Mouse (Mus musculus) cerebellum, postnatal 25 days (tissue): ENCODE measurements at regions not wholly inside any gene's neighbourhood (a gene's known extent, or its start where the extent isn't known, plus 50 kb on each side); places are given as distances from the start of the nearest gene placed in this dataset.

Experiments
- DNase-seq, 2 experiments: peaks; one replicate each; pipeline ENCODE4 v3.0.0; 2021; ENCODE audit warnings: mixed read lengths in 2 of 2

DNA sequence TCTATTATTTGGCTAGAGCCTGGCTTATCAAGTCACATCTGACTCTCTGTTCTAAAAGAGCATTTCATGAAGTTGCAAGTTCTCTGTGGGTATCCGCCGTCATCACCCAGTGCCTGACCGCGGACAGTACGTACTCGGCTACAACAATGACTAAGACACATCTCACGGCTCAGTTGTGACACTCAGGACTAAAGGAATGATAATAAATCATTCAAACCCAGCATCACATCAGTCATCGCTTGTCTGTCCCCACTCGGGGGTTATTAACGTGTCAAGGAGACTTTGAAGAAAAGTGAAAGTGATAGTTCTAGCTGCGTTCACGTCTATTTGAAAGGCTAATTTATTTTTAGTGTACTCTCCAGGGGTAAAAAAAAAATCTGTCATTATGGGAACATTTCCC lies 61.4 kb upstream of the Map4k3 start:
- no peak for DNase-seq

DNA sequence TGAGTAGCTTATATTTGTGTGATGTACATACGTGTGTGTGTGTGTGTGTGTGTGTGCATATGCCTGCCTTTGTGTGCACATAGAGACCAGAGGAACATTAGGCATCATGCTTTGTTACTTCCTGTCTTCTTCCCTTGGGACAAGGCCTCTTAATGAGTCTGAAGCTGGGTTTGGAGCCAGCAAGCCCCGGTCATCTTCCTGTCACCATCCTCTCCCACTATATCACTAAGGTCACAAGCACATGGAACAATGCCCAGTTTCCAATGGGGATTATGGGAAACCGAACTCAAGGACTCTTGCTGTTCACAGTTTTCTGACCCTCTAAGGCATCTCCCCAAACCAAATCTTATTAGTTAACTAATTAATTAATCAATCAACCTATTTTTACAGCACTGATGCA lies 60.7 kb upstream of the Map4k3 start:
- DNase-seq: no peak

DNA sequence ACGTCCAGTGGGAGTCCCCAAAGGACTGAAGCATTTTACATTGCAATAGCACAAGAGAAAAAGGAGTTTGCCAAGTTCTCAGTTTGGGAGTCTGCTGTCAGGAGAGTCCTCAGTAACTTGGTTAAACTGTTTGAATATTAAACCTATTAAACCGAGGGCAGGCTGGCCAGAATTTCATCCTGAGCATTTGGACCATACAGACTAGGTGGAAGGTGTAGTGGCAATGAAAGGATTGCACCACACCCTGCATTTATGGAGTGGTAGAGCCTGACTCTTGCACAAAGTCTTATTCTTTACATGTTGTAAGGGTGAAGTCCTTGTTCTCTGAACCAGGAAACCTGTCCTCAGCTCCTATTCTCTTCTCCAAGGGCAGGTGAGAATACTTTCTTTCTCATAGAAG lies 58.6 kb upstream of the Map4k3 start:
- DNase-seq: no peak

DNA sequence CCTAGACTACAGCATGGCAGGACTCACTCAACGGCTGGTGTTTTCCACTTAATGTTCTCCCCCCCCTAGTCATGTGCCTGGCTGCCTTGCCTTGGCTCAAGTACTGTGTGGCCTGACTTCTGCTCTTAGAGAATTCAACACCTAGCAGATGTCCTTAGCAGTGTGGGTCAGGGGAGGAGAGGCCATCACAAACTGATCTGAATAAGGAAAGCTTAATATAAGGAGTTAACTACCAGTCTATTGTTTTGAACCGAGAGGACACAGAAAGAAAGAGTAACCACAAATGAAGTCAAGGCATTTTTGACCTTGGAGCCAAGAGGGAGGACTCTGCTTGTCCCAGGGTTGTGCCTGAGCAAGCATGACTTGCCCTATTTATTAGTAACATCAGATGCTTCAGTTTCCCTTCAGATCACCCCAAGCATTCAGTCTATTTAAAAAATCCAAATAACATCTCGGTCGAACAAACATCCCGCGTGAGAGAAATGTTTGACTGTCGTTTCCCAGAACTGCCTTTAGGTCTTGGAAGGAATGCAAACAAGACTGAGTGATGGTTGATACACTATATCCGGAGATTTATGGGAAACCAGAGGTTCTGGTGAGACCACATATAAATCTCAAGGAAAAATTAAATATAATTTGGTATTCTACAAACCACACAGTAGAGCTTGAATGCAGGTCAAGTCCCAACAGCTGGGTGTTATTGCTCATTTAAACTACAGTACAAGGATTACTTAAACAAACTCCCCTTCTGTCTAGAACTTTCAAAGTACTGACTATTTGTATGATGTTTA lies 58.0 kb upstream of the Map4k3 start:
- DNase-seq: no peak

DNA sequence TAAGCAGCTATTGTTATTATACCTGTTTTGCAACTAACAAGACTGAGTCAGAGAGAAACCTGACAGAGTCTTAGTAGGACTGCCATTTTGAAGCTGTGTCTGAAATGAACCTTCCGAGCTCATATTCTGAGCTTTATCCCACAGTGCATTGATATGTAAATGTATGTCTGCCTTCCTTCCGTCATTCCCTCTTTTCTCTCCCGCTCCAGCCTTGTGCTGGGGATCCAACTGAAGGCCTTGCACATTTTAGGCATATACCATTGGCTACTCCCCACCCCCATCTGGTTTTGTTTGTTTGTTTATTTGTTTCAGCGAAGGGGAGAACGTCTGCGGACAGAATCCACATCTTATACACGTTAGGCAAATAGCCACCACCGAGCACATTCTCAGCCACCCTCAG lies 57.2 kb upstream of the Map4k3 start:
- no peak for DNase-seq

DNA sequence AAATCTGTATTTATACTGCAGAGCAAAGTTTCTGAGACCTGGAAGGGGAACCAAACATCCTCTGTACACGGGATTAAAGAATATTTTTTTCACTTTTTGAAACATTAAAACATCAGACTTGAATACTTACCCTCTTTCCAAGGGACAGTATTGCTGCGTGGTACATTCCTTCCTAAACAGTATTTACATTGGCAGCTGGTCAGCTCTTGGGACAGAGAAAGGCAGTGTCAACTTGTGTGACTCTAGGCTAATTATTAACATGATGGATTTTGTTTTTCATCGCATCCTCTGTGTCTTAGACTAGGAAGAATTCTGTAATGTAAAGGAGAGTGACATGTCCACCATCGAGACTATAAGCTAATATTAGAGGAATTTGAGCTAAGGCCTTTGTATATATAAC lies 56.8 kb upstream of the Map4k3 start:
- no peak for DNase-seq

DNA sequence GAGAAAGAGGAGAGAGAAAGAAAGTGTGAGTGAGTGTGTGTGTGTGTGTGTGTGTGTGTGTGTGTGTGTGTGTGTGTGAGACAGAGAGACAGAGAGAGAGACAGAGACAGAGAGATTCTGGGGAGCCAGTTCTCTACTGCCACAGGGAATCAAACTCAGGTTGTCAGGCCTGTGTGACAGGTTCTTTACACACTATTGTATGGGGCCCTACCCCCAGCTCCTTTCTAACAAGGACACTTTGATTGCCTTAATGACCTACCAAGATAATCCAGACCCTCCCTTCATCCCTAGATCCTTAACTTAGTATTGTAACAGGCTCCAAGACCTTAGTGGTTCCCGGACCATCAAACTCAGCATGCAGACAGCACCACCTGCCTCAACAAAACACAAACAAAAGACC lies 53.9 kb upstream of the Map4k3 start:
- DNase-seq: no peak

DNA sequence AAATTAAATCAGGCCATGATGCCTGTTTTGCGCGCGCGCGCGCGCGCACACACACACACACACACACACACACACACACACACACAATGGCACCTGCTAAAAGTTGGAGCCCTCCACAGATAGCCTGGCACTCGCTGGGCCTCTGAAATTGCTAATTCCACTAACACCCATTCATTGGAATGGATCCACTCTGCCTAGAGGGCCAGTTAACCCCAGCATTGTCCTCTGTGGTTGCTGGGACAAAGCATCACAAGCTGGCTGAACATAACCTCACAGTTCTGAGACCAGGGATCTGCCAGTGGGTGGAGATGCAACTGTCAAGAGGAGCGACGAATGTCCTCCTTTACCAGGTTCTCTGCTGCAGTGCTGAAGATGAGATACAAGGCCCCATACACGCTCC lies 53.3 kb upstream of the Map4k3 start:
- no peak for DNase-seq

DNA sequence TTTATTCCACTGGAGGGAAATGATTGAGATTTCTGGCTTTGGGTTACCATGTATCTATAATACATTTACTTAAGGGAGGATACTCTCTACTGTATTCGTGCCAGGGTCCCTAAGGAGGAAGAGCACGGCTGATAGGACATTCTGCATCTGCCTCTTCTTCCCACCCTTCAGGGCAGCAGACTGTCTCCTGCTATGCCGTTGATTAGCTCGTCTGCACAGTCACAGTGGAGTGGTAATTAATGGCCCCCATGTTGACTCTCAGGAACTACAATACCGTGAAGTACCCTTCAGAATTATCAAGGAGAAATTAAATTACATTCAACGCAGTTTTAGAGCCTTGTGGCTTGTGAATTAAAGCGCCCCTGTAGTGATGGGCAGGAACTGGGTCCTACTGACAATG lies 52.0 kb upstream of the Map4k3 start:
- no peak for DNase-seq

DNA sequence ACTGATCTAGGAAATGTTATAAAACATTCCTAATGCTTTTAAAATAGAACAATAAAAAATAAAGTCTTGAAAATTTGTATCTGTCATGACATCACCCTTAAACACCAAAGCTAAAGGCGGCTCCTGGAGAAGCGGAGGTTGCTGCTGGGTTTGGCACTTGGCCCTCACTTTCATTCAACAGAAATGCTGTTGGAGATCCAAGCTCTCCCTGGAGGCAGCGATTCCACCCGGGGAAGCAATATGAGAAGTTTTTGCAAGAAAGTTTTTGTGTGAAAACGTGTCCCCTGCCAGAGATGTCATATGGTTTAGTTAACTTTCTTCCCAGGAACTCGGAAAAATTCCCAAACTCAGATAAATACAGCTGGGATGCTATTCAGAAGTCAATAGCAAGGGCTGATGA lies 51.5 kb upstream of the Map4k3 start:
- DNase-seq: peak; percentile 24 to 62
